Comparison of ENCODE assay signal across 40 mouse cellular contexts in genomic region chr11:57850931-57851330, GRCm38 (mm10). TPM values are rescaled to one million over a fixed set of nuclear protein-coding genes. Genes with fewer than 3 reads are reported as not detected.
DNase-seq lines count a peak whose midpoint lies in the region; ATAC-seq and TF ChIP-seq lines count a peak whose summit lies in the region.
"Had no signal": no experiment of that assay in that cellular context is flagged by ENCODE, and none has a peak within 500 bp of the region (broad histone marks: within the 10 kb centered on the region; RNA-seq: fewer than 3 reads in every experiment).

No protein-coding gene starts in this region.

- TF ChIP-seq EP300 in lung, postnatal 0 days (IDR thresholded peaks at IDR 0.05), result no peak

- no peak overlapping the region for H3K9ac ChIP-seq in lung, postnatal 0 days (replicated peaks; ENCODE audit: low read depth)
- H3K9ac ChIP-seq: embryonic facial prominence, embryonic 13.5 days; heart, embryonic 13.5 days; hindbrain, embryonic 15.5 days; limb, embryonic 12.5 days; liver, embryonic 12.5 days; liver, postnatal 0 days; midbrain, embryonic 15.5 days had no signal

- H3K9me3 ChIP-seq in heart, embryonic 10.5 days, result no peaks in the 10 kb centered on the region
- no peaks in the 10 kb centered on the region for H3K9me3 ChIP-seq in lung, postnatal 0 days (ENCODE audit: low read length)
- H3K9me3 ChIP-seq: embryonic facial prominence, embryonic 13.5 days; heart, embryonic 13.5 days; hindbrain, embryonic 10.5 days; hindbrain, embryonic 15.5 days; limb, embryonic 12.5 days; liver, embryonic 12.5 days; midbrain, embryonic 15.5 days had no signal

- 0 out of 2 replicates have a peak overlapping the region, but pooled peaks have one; percentile 22 for H3K27ac ChIP-seq in heart, embryonic 10.5 days
- H3K27ac ChIP-seq in lung, postnatal 0 days (ENCODE audit: low read length), result no peak overlapping the region
- H3K27ac ChIP-seq: embryonic facial prominence, embryonic 13.5 days; heart, embryonic 13.5 days; hindbrain, embryonic 10.5 days; hindbrain, embryonic 15.5 days; limb, embryonic 12.5 days; liver, embryonic 12.5 days; midbrain, embryonic 15.5 days; stomach, postnatal 0 days had no signal

- peaks cover 29% of the 10 kb centered on the region for H3K4me1 ChIP-seq in heart, embryonic 10.5 days
- H3K4me1 ChIP-seq in lung, postnatal 0 days (ENCODE audit: insufficient read depth, low read depth, low read length), result no peaks in the 10 kb centered on the region
- no peaks in the 10 kb centered on the region for H3K4me1 ChIP-seq in lung, adult 2 months (ENCODE audit: control insufficient read depth, insufficient read depth, low read length)
- H3K4me1 ChIP-seq: hindbrain, embryonic 10.5 days; hindbrain, embryonic 15.5 days; liver, embryonic 12.5 days; midbrain, embryonic 15.5 days had no signal

- no peak overlapping the region for H3K4me2 ChIP-seq in lung, postnatal 0 days (replicated peaks; ENCODE audit: low read depth, low read length)
- H3K4me2 ChIP-seq: embryonic facial prominence, embryonic 13.5 days; heart, embryonic 13.5 days; hindbrain, embryonic 15.5 days; limb, embryonic 12.5 days; liver, embryonic 12.5 days; midbrain, embryonic 15.5 days had no signal

- 44% methylated on average over 3 of the region's 3 CpGs for WGBS in heart, embryonic 10.5 days
- WGBS in lung, postnatal 0 days, result 10% methylated on average over 3 of the region's 3 CpGs
- 23% methylated on average over 3 of the region's 3 CpGs for WGBS in lung, adult 2 months

- no peak for TF ChIP-seq POLR2A in lung, adult 2 months (IDR thresholded peaks at IDR 0.05; ENCODE audit: borderline replicate concordance, extremely low read depth, low read depth, low read length)

- H3K4me3 ChIP-seq in heart, embryonic 10.5 days, result no peak overlapping the region
- H3K4me3 ChIP-seq in lung, postnatal 0 days (ENCODE audit: low read depth, low read length), result no peak overlapping the region
- no peak overlapping the region for H3K4me3 ChIP-seq in lung, adult 2 months (replicated peaks; ENCODE audit: extremely low read depth, low read depth, low read length)
- H3K4me3 ChIP-seq: embryonic facial prominence, embryonic 13.5 days; heart, embryonic 13.5 days; hindbrain, embryonic 10.5 days; hindbrain, embryonic 15.5 days; limb, embryonic 12.5 days; liver, embryonic 12.5 days; midbrain, embryonic 15.5 days had no signal

- DNase-seq in heart, embryonic 10.5 days (ENCODE audit: low spot score), result no peak
- no peak for DNase-seq in heart, adult 18-20 months
- DNase-seq in lung, postnatal 0 days (ENCODE audit: low spot score), result peak; percentile 36
- no peak for DNase-seq in lung, adult 2 months
- DNase-seq in thymus, postnatal 4 days, result no peak
- no peak for DNase-seq in cerebellum, postnatal 14 days
- no peak for DNase-seq in urinary bladder, postnatal 4 days (ENCODE audit: low spot score in 2 of 2)
- DNase-seq: adrenal gland, postnatal 10 days; cerebellum, adult 11-12 months; cerebellum, adult 9-11 months; heart, adult 11 months; heart, postnatal 10 days; kidney, adult 11 months; kidney, postnatal 14 days; liver, postnatal 0 days; lung, postnatal 36 days; right cerebral cortex, postnatal 4 days; thymus, adult 18-20 months; thymus, postnatal 25 days had no signal

- H3K27me3 ChIP-seq in heart, embryonic 10.5 days (ENCODE audit: insufficient read depth, poor library complexity, severe bottlenecking), result peaks cover 22% of the 10 kb centered on the region
- no peaks in the 10 kb centered on the region for H3K27me3 ChIP-seq in lung, postnatal 0 days (replicated peaks; ENCODE audit: insufficient read depth, low read length)
- H3K27me3 ChIP-seq: midbrain, embryonic 15.5 days had no signal

- ATAC-seq in lung, postnatal 0 days, result no peak
- peak; percentile 67 for ATAC-seq in granulocyte monocyte progenitor cell, adult 5-6 weeks (replicated peaks; ENCODE audit: poor library complexity, severe bottlenecking)
- ATAC-seq: activated CD4-positive, CD25-positive, alpha-beta regulatory T cell, adult 4 months; forebrain, embryonic 16.5 days; inflammation-experienced regulatory T-cells, adult 6 months; liver, embryonic 12.5 days; liver, postnatal 0 days; midbrain, embryonic 15.5 days had no signal

- no peaks in the 10 kb centered on the region for H3K36me3 ChIP-seq in heart, embryonic 10.5 days
- H3K36me3 ChIP-seq in lung, postnatal 0 days (ENCODE audit: insufficient read depth, low read length), result no peaks in the 10 kb centered on the region
- H3K36me3 ChIP-seq: embryonic facial prominence, embryonic 13.5 days; heart, embryonic 13.5 days; hindbrain, embryonic 10.5 days; hindbrain, embryonic 15.5 days; limb, embryonic 12.5 days; liver, embryonic 12.5 days; midbrain, embryonic 15.5 days had no signal

- TF ChIP-seq CTCF in lung, postnatal 0 days (IDR thresholded peaks at IDR 0.05), result no peak
- no peak for TF ChIP-seq CTCF in lung, adult 2 months (IDR thresholded peaks at IDR 0.05; ENCODE audit: insufficient read depth, low read length)

RNA-seq across cellular contexts. Expression of gene Hand1, which starts 18.3 kb away (rescaled TPM):
- polyA plus RNA-seq in heart, embryonic 10.5 days (2016; fragmentation: Nextera tagmentation; extraction: Ambion mirVana), result 95.3 and 106 TPM in 2 replicates
- not detected for total RNA-seq in heart, adult 18-20 months (2021)
- polyA plus RNA-seq in lung, postnatal 0 days (2015; fragmentation: Nextera tagmentation; extraction: Ambion mirVana), result not detected in 2 replicates
- polyA plus RNA-seq in lung, adult 2 months (2012; rRNA removed), result 0.06 TPM in 1 of 2 replicates, not detected in the other
- not detected in 2 replicates for total RNA-seq in granulocyte monocyte progenitor cell, adult 5-6 weeks (2014; fragmentation: Nextera tagmentation)
- not detected in 2 replicates for total RNA-seq in granulocyte monocyte progenitor cell, adult 5-6 weeks (2017)
- total RNA-seq: common myeloid progenitor, adult 5-6 weeks; gastrocnemius, adult 8-10 months; layer of hippocampus, adult 18-20 months; layer of hippocampus, postnatal 10 days; left cerebral cortex, adult 18-20 months; left cerebral cortex, postnatal 25 days had no signal
- polyA plus RNA-seq: activated CD4-positive, CD25-positive, alpha-beta regulatory T cell, adult 4 months; forebrain, embryonic 11.5 days; forebrain, embryonic 16.5 days; hindbrain, embryonic 15.5 days; inflammation-experienced regulatory T-cells, adult 6 months; kidney, embryonic 14.5 days; midbrain, embryonic 15.5 days; spleen, adult 2 months had no signal

RNA-seq across cellular contexts. Expression of gene Sap30l, which starts 49.5 kb away (rescaled TPM):
- polyA plus RNA-seq in heart, embryonic 10.5 days (2016; fragmentation: Nextera tagmentation; extraction: Ambion mirVana), result 8.8 and 12.2 TPM in 2 replicates
- total RNA-seq in heart, adult 18-20 months (2021), result 10 to 100 TPM; 48.5 to 51.8 TPM
- 16.7 and 16.8 TPM in 2 replicates for polyA plus RNA-seq in lung, postnatal 0 days (2015; fragmentation: Nextera tagmentation; extraction: Ambion mirVana)
- 24.7 and 37.0 TPM in 2 replicates for polyA plus RNA-seq in lung, adult 2 months (2012; rRNA removed)
- total RNA-seq in granulocyte monocyte progenitor cell, adult 5-6 weeks (2014; fragmentation: Nextera tagmentation), result 9.7 and 14.0 TPM in 2 replicates
- total RNA-seq in granulocyte monocyte progenitor cell, adult 5-6 weeks (2017), result 13.3 and 21.9 TPM in 2 replicates

Comparison
In these comparisons a context has a peak if more than half of its experiments do, and no peak if none do; other contexts are left out.
1. RNA of gene Hand1, which starts 18.3 kb away (polyA plus RNA-seq): 95.3 to 106 TPM in heart, embryonic 10.5 days; not detected in lung, postnatal 0 days and 0.06 TPM in lung, adult 2 months; every median in the first group is over 10 times any median in the second.